Mouse (Mus musculus) heart, adult 18-20 months (tissue): ENCODE data around the gene Pdyn. TPM values are rescaled to one million over a fixed set of nuclear protein-coding genes. Genes with fewer than 3 reads are reported as not detected.

ENCODE experiments used
- DNase-seq, 2 experiments: peaks; one replicate each; pipeline ENCODE4 v3.0.0; 2021 to 2022; ENCODE audit warnings: mixed read lengths in 1 of 2
- long read RNA-seq, 2 experiments: library from polyadenylated mRNA; stranded (forward); transcript quantifications; one replicate each; pipeline ENCODE4 v2.0.0; 2021
- total RNA-seq, 2 experiments: library from RNA; stranded (reverse); gene quantifications; 2 replicates each; pipeline ENCODE4 v1.2.3; 2021

Gene Pdyn
- not detected for total RNA-seq
- long read RNA-seq, experiment 1, result 0 reads
- long read RNA-seq, experiment 2, result 0 reads

- no peak for DNase-seq
Measured at GRCm38 (mm10) chr2:129699484-129700158, at the start of gene Pdyn. Gene Pdyn, minus strand, starts transcription at chr2:129699844.

GRCm38 (mm10) chr2:129742016-129742415 is 42.4 kb upstream of the Pdyn start:
- no peak for DNase-seq

- DNase-seq, result no peak
Measured at GRCm38 (mm10) chr2:129740515-129740914, 40.9 kb upstream of the Pdyn start.

GRCm38 (mm10) chr2:129734031-129734430 is 34.4 kb upstream of the Pdyn start:
- no peak for DNase-seq

- DNase-seq, result peak; percentile 9 to 26
Measured at GRCm38 (mm10) chr2:129729681-129730080, 30.0 kb upstream of the Pdyn start.

GRCm38 (mm10) chr2:129715671-129716070 is 16.0 kb upstream of the Pdyn start:
- DNase-seq, result peak; percentile 4 to 57

- DNase-seq, result no peak
Measured at GRCm38 (mm10) chr2:129713026-129713544, 13.4 kb upstream of the Pdyn start.

- DNase-seq, result peak in 1 of 2 experiments; percentile 55
Measured at GRCm38 (mm10) chr2:129696059-129696458, 3.6 kb downstream of the Pdyn start.

- DNase-seq, result no peak
Measured at GRCm38 (mm10) chr2:129694303-129694702, 5.3 kb downstream of the Pdyn start.

- DNase-seq, result no peak
Measured at GRCm38 (mm10) chr2:129692694-129693093, 7.0 kb downstream of the Pdyn start.

GRCm38 (mm10) chr2:129689694-129690093 is 9.9 kb downstream of the Pdyn start:
- no peak for DNase-seq

GRCm38 (mm10) chr2:129688036-129688625 is 11.5 kb downstream of the Pdyn start:
- no peak for DNase-seq

GRCm38 (mm10) chr2:129686908-129687307 is 12.7 kb downstream of the Pdyn start:
- no peak for DNase-seq

GRCm38 (mm10) chr2:129684014-129684413 is 15.6 kb downstream of the Pdyn start:
- DNase-seq, result no peak

- no peak for DNase-seq
Measured at GRCm38 (mm10) chr2:129680236-129680635, 19.4 kb downstream of the Pdyn start.

- no peak for DNase-seq
Measured at GRCm38 (mm10) chr2:129679066-129679465, 20.6 kb downstream of the Pdyn start.

- no peak for DNase-seq
Measured at GRCm38 (mm10) chr2:129677664-129678063, 22.0 kb downstream of the Pdyn start.

GRCm38 (mm10) chr2:129674935-129675634 is 24.6 kb downstream of the Pdyn start:
- DNase-seq, result peak; percentile 65 to 90

GRCm38 (mm10) chr2:129671911-129672310 is 27.7 kb downstream of the Pdyn start:
- DNase-seq, result no peak

- DNase-seq, result no peak
Measured at GRCm38 (mm10) chr2:129662484-129662883, 37.2 kb downstream of the Pdyn start.

- DNase-seq, result peak; percentile 15 to 41
Measured at GRCm38 (mm10) chr2:129660020-129660419, 39.6 kb downstream of the Pdyn start.

GRCm38 (mm10) chr2:129658796-129659195 is 40.8 kb downstream of the Pdyn start:
- DNase-seq, result no peak

GRCm38 (mm10) chr2:129655033-129655432 is 44.6 kb downstream of the Pdyn start:
- no peak for DNase-seq
